Mouse (Mus musculus): ENCODE data around the gene Clcn6. TPM values are rescaled to one million over a fixed set of nuclear protein-coding genes. Genes with fewer than 3 reads are reported as not detected.

The Clcn6 gene
- total RNA-seq, 1 experiment = 32.5 TPM

DNA sequence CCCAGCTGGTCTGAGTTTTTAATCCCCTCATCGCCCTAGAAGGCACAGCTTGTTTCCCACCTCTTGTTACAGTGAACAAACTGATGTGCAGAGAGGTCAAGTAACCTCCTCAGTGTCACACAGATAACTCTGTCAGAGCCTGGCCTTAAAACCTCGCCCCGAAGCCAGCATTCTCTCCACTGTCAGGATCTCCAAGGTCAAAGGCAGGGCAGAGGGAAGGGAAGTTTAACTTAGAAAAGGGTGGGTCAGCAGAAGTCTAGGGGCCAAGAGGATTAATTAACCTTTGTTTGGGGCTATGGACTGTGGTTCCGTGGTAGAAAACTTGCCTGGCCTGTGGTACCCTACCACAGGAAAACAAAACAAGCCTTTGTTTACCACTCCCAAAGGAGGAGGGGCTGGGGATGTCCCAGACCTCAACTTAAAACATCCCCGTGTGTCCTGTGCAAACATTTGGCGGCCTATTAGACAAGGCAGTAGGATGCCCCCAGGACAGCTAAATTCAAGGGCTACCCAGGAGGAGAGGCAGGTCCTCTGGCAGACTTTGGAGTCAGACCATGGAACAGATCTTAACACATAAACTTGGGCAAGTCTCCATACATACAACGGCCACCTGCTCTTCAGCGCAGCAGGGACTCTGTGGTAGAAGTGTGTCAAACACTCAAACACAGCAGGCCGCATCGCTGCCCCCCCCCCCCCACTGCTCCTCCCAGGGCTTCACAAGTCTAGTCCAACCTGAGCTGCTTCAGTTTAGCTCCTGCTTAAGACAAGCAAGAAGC lies 46.7 kb upstream of the Clcn6 start:
- Histone ChIP-seq H3K9me3 (ENCODE audit: control insufficient read depth, insufficient read depth, low read depth, low read length) (no peaks in the 10 kb centered on the region), H3K4me1 (ENCODE audit: control insufficient read depth in 2 of 2, insufficient read depth in 2 of 2, low read length in 2 of 2, poor library complexity in 1 of 2) (peaks cover 13 to 16% of the 10 kb centered on the region in 2 experiments), H3K36me3 (ENCODE audit: control insufficient read depth, insufficient read depth, low read length, poor library complexity, severe bottlenecking) (peaks cover 21% of the 10 kb centered on the region), H3K27ac (ENCODE audit: insufficient read depth, low read depth, low read length, poor library complexity, severe bottlenecking) (peak overlapping the region; percentile 98), H3K9ac (ENCODE audit: insufficient read depth, low read depth, low read length, poor library complexity, severe bottlenecking) (peak overlapping the region; percentile 80), H3K4me3 (ENCODE audit: insufficient read depth in 1 of 2, low read depth in 1 of 2, low read length in 2 of 2, poor library complexity in 1 of 2, severe bottlenecking in 1 of 2) (peak overlapping the region; percentile 73 to 79; a peak in 3 of 4 replicates)
- in situ Hi-C loops (cut with MboI; ENCODE audit: low sequenced_read_pairs in 2 of 2, unreplicated experiment in 2 of 2) = no loop called here
- no peak for DNase-seq (ENCODE audit: low read depth, low spot score)
- TF ChIP-seq CHD2 (IDR thresholded peaks at IDR 0.05; ENCODE audit: low read depth, low read length) (no peak), HCFC1 (IDR thresholded peaks at IDR 0.05; ENCODE audit: borderline replicate concordance, insufficient read depth, low read length) (no peak), MAFK (IDR thresholded peaks at IDR 0.05; ENCODE audit: insufficient read depth, low read depth, low read length) (no peak), ZNF384 (IDR thresholded peaks at IDR 0.05; ENCODE audit: low read depth, low read length) (no peak), ZC3H11A (IDR thresholded peaks at IDR 0.05; ENCODE audit: borderline replicate concordance, low read depth, low read length) (no peak)

DNA sequence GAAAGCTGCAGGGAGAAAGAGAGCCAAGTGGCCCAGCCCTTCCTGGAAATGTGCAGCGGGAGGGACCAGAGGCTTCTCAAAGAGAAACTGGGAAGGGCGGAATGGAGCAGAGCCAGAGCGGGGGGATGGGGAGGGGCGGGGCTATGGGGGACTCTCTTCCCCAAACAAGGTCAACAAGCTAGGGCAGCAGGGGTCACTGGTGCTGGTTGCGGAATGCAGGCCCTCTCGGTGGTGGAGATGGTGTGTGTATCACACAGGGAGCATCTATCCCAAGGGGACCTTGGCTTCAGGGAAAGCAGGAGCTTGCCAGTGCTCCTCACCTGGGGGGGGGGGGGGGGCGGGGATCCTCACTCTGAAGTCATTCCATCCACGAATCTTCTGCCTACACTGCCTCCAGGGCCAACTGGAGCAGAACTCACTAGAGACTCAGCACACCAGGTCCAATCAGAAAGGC lies 45.7 kb upstream of the Clcn6 start:
- in situ Hi-C loops (cut with MboI; ENCODE audit: low sequenced_read_pairs in 2 of 2, unreplicated experiment in 2 of 2) = no loop called here
- peaks cover 30% of the 10 kb centered on the region for H3K36me3 ChIP-seq (ENCODE audit: control insufficient read depth, insufficient read depth, low read length, poor library complexity, severe bottlenecking)
- H3K9me3 ChIP-seq (ENCODE audit: control insufficient read depth, insufficient read depth, low read depth, low read length) = no peaks in the 10 kb centered on the region
- H3K4me3 ChIP-seq (ENCODE audit: insufficient read depth in 1 of 2, low read depth in 1 of 2, low read length in 2 of 2, poor library complexity in 1 of 2, severe bottlenecking in 1 of 2) = peak overlapping the region; percentile 35 to 46
- peak overlapping the region; percentile 98 for H3K27ac ChIP-seq (ENCODE audit: insufficient read depth, low read depth, low read length, poor library complexity, severe bottlenecking)
- H3K4me1 ChIP-seq (ENCODE audit: control insufficient read depth in 2 of 2, insufficient read depth in 2 of 2, low read length in 2 of 2, poor library complexity in 1 of 2) = peaks cover 10 to 19% of the 10 kb centered on the region in 2 experiments
- DNase-seq (ENCODE audit: low read depth, low spot score) = peak; percentile 96
- no peak for TF ChIP-seq HCFC1 (IDR thresholded peaks at IDR 0.05; ENCODE audit: borderline replicate concordance, insufficient read depth, low read length)
- no peak for TF ChIP-seq ZNF384 (IDR thresholded peaks at IDR 0.05; ENCODE audit: low read depth, low read length)
- TF ChIP-seq CHD2 (IDR thresholded peaks at IDR 0.05; ENCODE audit: low read depth, low read length) = peak; percentile 12; the same call in 1 of the 2 replicates
- peak overlapping the region; percentile 52; the same call in 1 of the 2 replicates for H3K9ac ChIP-seq (ENCODE audit: insufficient read depth, low read depth, low read length, poor library complexity, severe bottlenecking)

DNA sequence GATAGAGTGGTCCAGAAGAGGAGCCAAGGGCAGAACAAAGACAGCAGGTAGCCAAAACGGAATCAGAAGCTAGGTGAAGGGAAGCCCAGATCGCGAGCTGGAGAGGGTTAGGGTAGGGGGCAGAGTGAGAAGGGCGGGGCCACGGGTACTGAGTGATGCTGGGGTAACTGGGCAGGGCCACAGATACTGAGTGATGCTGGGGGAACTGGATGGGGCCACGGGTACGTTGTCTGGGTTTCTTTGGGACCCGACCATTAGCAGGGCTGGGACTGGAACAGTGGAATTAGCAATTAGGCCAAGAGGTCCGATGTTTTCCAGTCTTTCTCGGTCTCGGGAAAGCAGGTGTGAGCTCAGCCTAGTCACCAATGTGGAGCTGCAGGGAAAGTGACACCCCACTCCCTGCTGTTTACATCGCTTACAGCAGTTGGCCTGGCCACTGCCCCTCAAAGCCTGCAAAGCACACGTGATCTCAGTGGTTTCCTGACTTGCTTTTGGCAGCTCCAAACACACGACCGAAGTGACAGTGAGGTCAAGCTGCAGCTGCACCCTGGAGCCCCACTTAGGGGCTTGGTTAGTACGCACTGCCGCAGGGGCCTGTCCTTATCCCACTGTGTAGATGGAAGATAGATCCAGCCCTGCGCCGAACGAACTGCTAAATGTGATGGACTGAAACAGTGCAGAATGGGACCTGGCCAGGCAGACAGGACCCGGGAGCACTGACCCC lies 44.7 kb upstream of the Clcn6 start:
- Histone ChIP-seq H3K9me3 (ENCODE audit: control insufficient read depth, insufficient read depth, low read depth, low read length) (no peaks in the 10 kb centered on the region), H3K36me3 (ENCODE audit: control insufficient read depth, insufficient read depth, low read length, poor library complexity, severe bottlenecking) (peaks cover 30% of the 10 kb centered on the region), H3K4me1 (ENCODE audit: control insufficient read depth in 2 of 2, insufficient read depth in 2 of 2, low read length in 2 of 2, poor library complexity in 1 of 2) (peaks cover 6 to 13% of the 10 kb centered on the region in 2 experiments; a peak in 2 of 4 replicates), H3K27ac (ENCODE audit: insufficient read depth, low read depth, low read length, poor library complexity, severe bottlenecking) (peak overlapping the region; percentile 90), H3K9ac (ENCODE audit: insufficient read depth, low read depth, low read length, poor library complexity, severe bottlenecking) (peak overlapping the region; percentile 59; the same call in 1 of the 2 replicates), H3K4me3 (ENCODE audit: insufficient read depth in 1 of 2, low read depth in 1 of 2, low read length in 2 of 2, poor library complexity in 1 of 2, severe bottlenecking in 1 of 2) (peak overlapping the region; percentile 45)
- no peak for DNase-seq (ENCODE audit: low read depth, low spot score)
- TF ChIP-seq CHD2 (IDR thresholded peaks at IDR 0.05; ENCODE audit: low read depth, low read length) = no peak
- TF ChIP-seq ZC3H11A (IDR thresholded peaks at IDR 0.05; ENCODE audit: borderline replicate concordance, low read depth, low read length) = no peak
- TF ChIP-seq ZNF384 (IDR thresholded peaks at IDR 0.05; ENCODE audit: low read depth, low read length) = no peak
- no peak for TF ChIP-seq MAFK (IDR thresholded peaks at IDR 0.05; ENCODE audit: insufficient read depth, low read depth, low read length)
- no peak for TF ChIP-seq HCFC1 (IDR thresholded peaks at IDR 0.05; ENCODE audit: borderline replicate concordance, insufficient read depth, low read length)
- in situ Hi-C loops (cut with MboI; ENCODE audit: low sequenced_read_pairs in 2 of 2, unreplicated experiment in 2 of 2) = no loop called here

DNA sequence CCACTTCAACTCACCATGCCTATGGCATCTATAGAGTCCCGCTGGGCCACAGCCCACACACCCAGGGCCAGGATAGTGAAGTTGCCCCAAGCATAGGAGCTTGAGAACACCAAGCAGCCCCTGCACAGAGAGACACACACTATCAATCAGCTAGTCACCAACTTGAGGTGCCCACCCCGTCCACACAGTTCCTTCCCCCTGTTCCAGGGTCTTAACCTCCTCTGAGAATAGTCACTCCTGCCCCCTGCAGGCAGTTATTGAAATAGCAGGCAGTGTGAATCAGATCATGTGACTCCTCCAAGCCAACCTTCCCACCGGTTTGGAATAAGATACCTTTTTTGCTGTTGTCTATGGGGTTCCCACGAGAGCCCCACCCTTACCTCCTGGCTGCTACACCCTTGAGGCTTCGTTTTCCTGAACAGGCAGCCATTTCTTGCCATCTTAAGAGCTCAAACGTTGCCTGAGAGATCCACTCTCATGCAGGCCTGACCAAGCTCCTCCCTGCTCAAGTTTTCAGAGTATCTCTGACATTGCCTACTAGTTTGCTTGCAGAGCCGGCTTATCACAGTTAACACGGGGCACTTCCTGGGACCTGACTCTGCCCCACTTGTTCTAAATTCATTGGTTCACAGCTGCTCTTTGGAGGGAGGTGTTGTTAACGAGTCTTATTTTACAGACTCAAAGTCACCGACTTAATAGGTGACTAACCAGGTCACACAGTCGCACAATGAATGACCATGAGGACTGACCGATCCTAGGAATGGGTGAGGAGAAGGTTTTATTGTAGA lies 43.8 kb upstream of the Clcn6 start:
- H3K36me3 ChIP-seq (ENCODE audit: control insufficient read depth, insufficient read depth, low read length, poor library complexity, severe bottlenecking) = peaks cover 30% of the 10 kb centered on the region
- TF ChIP-seq MAFK (IDR thresholded peaks at IDR 0.05; ENCODE audit: insufficient read depth, low read depth, low read length) = no peak
- no peak for TF ChIP-seq HCFC1 (IDR thresholded peaks at IDR 0.05; ENCODE audit: borderline replicate concordance, insufficient read depth, low read length)
- no peak for TF ChIP-seq CHD2 (IDR thresholded peaks at IDR 0.05; ENCODE audit: low read depth, low read length)
- TF ChIP-seq ZC3H11A (IDR thresholded peaks at IDR 0.05; ENCODE audit: borderline replicate concordance, low read depth, low read length) = no peak
- no peak for TF ChIP-seq ZNF384 (IDR thresholded peaks at IDR 0.05; ENCODE audit: low read depth, low read length)
- H3K9me3 ChIP-seq (ENCODE audit: control insufficient read depth, insufficient read depth, low read depth, low read length) = no peaks in the 10 kb centered on the region
- in situ Hi-C loops (cut with MboI; ENCODE audit: low sequenced_read_pairs in 2 of 2, unreplicated experiment in 2 of 2) = no loop called here
- H3K4me3 ChIP-seq (ENCODE audit: insufficient read depth in 1 of 2, low read depth in 1 of 2, low read length in 2 of 2, poor library complexity in 1 of 2, severe bottlenecking in 1 of 2) = peak overlapping the region; percentile 45
- peak overlapping the region; percentile 72; the same call in 1 of the 2 replicates for H3K27ac ChIP-seq (ENCODE audit: insufficient read depth, low read depth, low read length, poor library complexity, severe bottlenecking)
- DNase-seq (ENCODE audit: low read depth, low spot score) = no peak
- H3K4me1 ChIP-seq (ENCODE audit: control insufficient read depth in 2 of 2, insufficient read depth in 2 of 2, low read length in 2 of 2, poor library complexity in 1 of 2) = peaks cover 6 to 14% of the 10 kb centered on the region in 2 experiments; a peak in 2 of 4 replicates
- peak overlapping the region; percentile 59; the same call in 1 of the 2 replicates for H3K9ac ChIP-seq (ENCODE audit: insufficient read depth, low read depth, low read length, poor library complexity, severe bottlenecking)
